Mouse (Mus musculus) bone marrow macrophage, adult 2 months (primary cell): ENCODE results near the gene 4933424G06Rik. TPM values are rescaled to one million over a fixed set of nuclear protein-coding genes. Genes with fewer than 3 reads are reported as not detected.

ENCODE experiments used
- H3K27ac ChIP-seq: 2 replicates; pipeline ENCODE4 v1.5.1; 2012; ENCODE audit warnings: low read depth, low read length; ENCODE audit not compliant: insufficient read depth
- H3K4me1 ChIP-seq: 2 replicates; pipeline ENCODE4 v1.6.1; 2012; ENCODE audit warnings: low read length; ENCODE audit not compliant: control insufficient read depth, insufficient read depth
- H3K4me3 ChIP-seq: 2 replicates; pipeline ENCODE4 v1.5.1; 2012; ENCODE audit warnings: mild to moderate bottlenecking, low read length, moderate library complexity; ENCODE audit not compliant: insufficient read depth
- CTCF ChIP-seq: IDR thresholded peaks from 2 replicates; pipeline ENCODE4 v1.5.1; 2012; ENCODE audit warnings: low read depth, mild to moderate bottlenecking, low read length, moderate library complexity
- POLR2A ChIP-seq: IDR thresholded peaks from 2 replicates; pipeline ENCODE4 v1.6.1; 2012; ENCODE audit warnings: mild to moderate bottlenecking, low read depth, low read length, borderline replicate concordance
- polyA plus RNA-seq: library from polyadenylated mRNA; stranded (reverse); fragments of >200 nt; gene quantifications from 2 replicates; pipeline ENCODE4 v1.2.4, GENCODE M21; 2012; ENCODE audit not compliant: missing spikeins, insufficient read depth, insufficient read length

4933424G06Rik gene
- polyA plus RNA-seq, 1 experiment: not detected

- TF ChIP-seq POLR2A (no peak), CTCF (no peak)
- Histone ChIP-seq H3K27ac (no peak within 1 kb of the TSS), H3K4me3 (no peak within 1 kb of the TSS), H3K4me1 (no peaks in the 10 kb centered on the region)
Measured at GRCm38 (mm10) chr1:36682620-36683355, 27.2 kb upstream of the 4933424G06Rik start, which contains the start of gene Fam178b. Fam178b (minus strand) TSS chr1:36683183.

GRCm38 (mm10) chr1:36683810-36684467 lies 26.0 kb upstream of the 4933424G06Rik start:
- TF ChIP-seq CTCF (peak; percentile 98), POLR2A (no peak)
- Histone ChIP-seq H3K4me1 (no peaks in the 10 kb centered on the region), H3K27ac (no peak overlapping the region), H3K4me3 (no peak overlapping the region)

- peak overlapping the region; percentile 33; the same call in 1 of the 2 replicates for H3K27ac ChIP-seq
Measured at GRCm38 (mm10) chr1:36690671-36691235, 19.2 kb upstream of the 4933424G06Rik start.

GRCm38 (mm10) chr1:36691271-36692155 lies 18.4 kb upstream of the 4933424G06Rik start, which contains the start of gene Cox5b:
Cox5b (plus strand) TSS chr1:36691449.
- TF ChIP-seq POLR2A (no peak), CTCF (no peak)
- peak within 1 kb of the TSS; percentile 46 for H3K27ac ChIP-seq
- H3K4me1 ChIP-seq: peaks cover 7% of the 10 kb centered on the region
- peak within 1 kb of the TSS; percentile 99 for H3K4me3 ChIP-seq

More at GRCm38 (mm10) chr1:36690671-36691235, 19.2 kb upstream of the 4933424G06Rik start:
- TF ChIP-seq POLR2A: no peak
- TF ChIP-seq CTCF: no peak
- H3K4me3 ChIP-seq: peak overlapping the region; percentile 62
- H3K4me1 ChIP-seq: peaks cover 7% of the 10 kb centered on the region

- Histone ChIP-seq H3K4me1 (peaks cover 7% of the 10 kb centered on the region), H3K27ac (no peak overlapping the region), H3K4me3 (no peak overlapping the region)
- TF ChIP-seq CTCF: no peak
- TF ChIP-seq POLR2A: no peak
Measured at GRCm38 (mm10) chr1:36694871-36695270, 15.1 kb upstream of the 4933424G06Rik start.

- Histone ChIP-seq H3K27ac (no peak overlapping the region), H3K4me3 (no peak overlapping the region), H3K4me1 (0 out of 2 replicates have a peak, but pooled peaks cover 2% of the 10 kb centered on the region)
- TF ChIP-seq POLR2A: no peak
- TF ChIP-seq CTCF: no peak
Measured at GRCm38 (mm10) chr1:36696411-36696810, 13.5 kb upstream of the 4933424G06Rik start.

- no peak for TF ChIP-seq POLR2A
- no peak for TF ChIP-seq CTCF
- H3K27ac ChIP-seq: no peak overlapping the region
- H3K4me3 ChIP-seq: no peak overlapping the region
- H3K4me1 ChIP-seq: 0 out of 2 replicates have a peak, but pooled peaks cover 2% of the 10 kb centered on the region
Measured at GRCm38 (mm10) chr1:36697030-36697429, 12.9 kb upstream of the 4933424G06Rik start.

- H3K27ac ChIP-seq: no peak overlapping the region
- no peak for TF ChIP-seq POLR2A
- TF ChIP-seq CTCF: no peak
- H3K4me1 ChIP-seq: peaks cover 15% of the 10 kb centered on the region
- no peak overlapping the region for H3K4me3 ChIP-seq
Measured at GRCm38 (mm10) chr1:36707166-36707565, 2.8 kb upstream of the 4933424G06Rik start.

GRCm38 (mm10) chr1:36707797-36708196 lies 2.2 kb upstream of the 4933424G06Rik start:
- peaks cover 15% of the 10 kb centered on the region for H3K4me1 ChIP-seq
- H3K27ac ChIP-seq: no peak overlapping the region
- TF ChIP-seq CTCF (no peak), POLR2A (no peak)
- H3K4me3 ChIP-seq: no peak overlapping the region
